Mouse (Mus musculus) layer of hippocampus, adult 9-10 months (tissue): ENCODE data around the gene Hoxd3.

Experiments
- DNase-seq: peaks from one replicate; pipeline ENCODE4 v3.0.0; 2022; ENCODE audit warnings: low spot score

The Hoxd3 gene

GRCm38 (mm10) chr2:74746298-74746921, 34.7 kb downstream of the Hoxd3 start:
- no peak for DNase-seq

- no peak for DNase-seq
Observed at GRCm38 (mm10) chr2:74747006-74747405, 35.3 kb downstream of the Hoxd3 start.

- no peak for DNase-seq
Observed at GRCm38 (mm10) chr2:74747661-74748141, 36.0 kb downstream of the Hoxd3 start.

GRCm38 (mm10) chr2:74748436-74748995, 36.8 kb downstream of the Hoxd3 start:
- DNase-seq = no peak

- DNase-seq = no peak
Observed at GRCm38 (mm10) chr2:74749337-74750121, 37.8 kb downstream of the Hoxd3 start.

GRCm38 (mm10) chr2:74750731-74751250, 39.1 kb downstream of the Hoxd3 start:
- DNase-seq = no peak

- no peak for DNase-seq
Observed at GRCm38 (mm10) chr2:74751861-74752260, 40.1 kb downstream of the Hoxd3 start.

GRCm38 (mm10) chr2:74752431-74753174, 40.9 kb downstream of the Hoxd3 start:
- DNase-seq = no peak

- no peak for DNase-seq
Observed at GRCm38 (mm10) chr2:74753175-74753523, 41.4 kb downstream of the Hoxd3 start.

GRCm38 (mm10) chr2:74753711-74754110, 42.0 kb downstream of the Hoxd3 start:
- DNase-seq = no peak

GRCm38 (mm10) chr2:74760146-74760545, 48.4 kb downstream of the Hoxd3 start:
- DNase-seq = no peak

GRCm38 (mm10) chr2:74761941-74762340, 50.2 kb downstream of the Hoxd3 start:
- no peak for DNase-seq

GRCm38 (mm10) chr2:74762522-74763244, 51.0 kb downstream of the Hoxd3 start, which contains the start of gene Hoxd1:
TSS of gene Hoxd1 (plus strand) at chr2:74762980.
- no peak for DNase-seq

- DNase-seq = no peak
Observed at GRCm38 (mm10) chr2:74763245-74763735, 51.6 kb downstream of the Hoxd3 start.

GRCm38 (mm10) chr2:74763976-74764375, 52.2 kb downstream of the Hoxd3 start:
- DNase-seq = no peak

- DNase-seq = no peak
Observed at GRCm38 (mm10) chr2:74774359-74774758, 62.6 kb downstream of the Hoxd3 start.

GRCm38 (mm10) chr2:74777536-74778275, 66.0 kb downstream of the Hoxd3 start:
- no peak for DNase-seq

GRCm38 (mm10) chr2:74781386-74781785, 69.7 kb downstream of the Hoxd3 start:
- no peak for DNase-seq

GRCm38 (mm10) chr2:74795531-74795930, 83.8 kb downstream of the Hoxd3 start:
- DNase-seq = no peak
